Mouse (Mus musculus) heart, embryonic 12.5 days (tissue): ENCODE results near the gene Lhx1. TPM values are rescaled to one million over a fixed set of nuclear protein-coding genes. Genes with fewer than 3 reads are reported as not detected.

Experiments used
- ATAC-seq: fragments of 200-750 bp; cut with Nextera tagmentation; 2 replicates; pipeline ENCODE4 v1.8.0; 2017; ENCODE audit warnings: moderate TSS enrichment, moderate library complexity; ENCODE audit not compliant: insufficient number of reproducible peaks, low FRiP score
- H3K27ac ChIP-seq: fragments of 300-500 bp; sonication (generic); 2 replicates; pipeline ENCODE4 v1.5.1; 2016; ENCODE audit warnings: mild to moderate bottlenecking, moderate library complexity; ENCODE audit not compliant: poor library complexity, severe bottlenecking
- H3K27me3 ChIP-seq: fragments of 300-500 bp; sonication (generic); replicated peaks from 2 replicates; pipeline ENCODE4 v1.6.1; 2016; ENCODE audit warnings: mild to moderate bottlenecking, moderate library complexity
- H3K36me3 ChIP-seq: fragments of 300-500 bp; sonication (generic); 2 replicates; pipeline ENCODE4 v1.6.1; 2016; ENCODE audit warnings: mild to moderate bottlenecking, moderate library complexity
- H3K4me1 ChIP-seq: fragments of 300-500 bp; sonication (generic); replicated peaks from 2 replicates; pipeline ENCODE4 v1.6.1; 2016; ENCODE audit warnings: mild to moderate bottlenecking
- H3K4me2 ChIP-seq: fragments of 300-500 bp; sonication (generic); 2 replicates; pipeline ENCODE4 v1.6.1; 2016; ENCODE audit warnings: mild to moderate bottlenecking, moderate library complexity
- H3K4me3 ChIP-seq: fragments of 300-500 bp; sonication (generic); 2 replicates; pipeline ENCODE4 v1.5.1; 2016; ENCODE audit warnings: mild to moderate bottlenecking
- H3K9ac ChIP-seq: fragments of 300-500 bp; sonication (generic); 2 replicates; pipeline ENCODE4 v1.6.1; 2016; ENCODE audit warnings: mild to moderate bottlenecking, moderate library complexity
- H3K9me3 ChIP-seq: fragments of 300-500 bp; sonication (generic); replicated peaks from 2 replicates; pipeline ENCODE4 v1.6.1; 2016; ENCODE audit warnings: mild to moderate bottlenecking, moderate library complexity
- WGBS: fragments of 180-500 bp; shearing (Covaris S2); methylation state at CpG from one replicate; pipeline ENCODE4 v1.1.7; 2016; 5-methylcytosine and 5-hydroxymethylcytosine counted together
- polyA plus RNA-seq: library from polyadenylated mRNA; unstranded; fragments of >200 nt; fragmentation: Nextera tagmentation; extraction: Ambion mirVana; gene quantifications from 2 replicates; pipeline ENCODE4 v1.2.1, GENCODE M21; 2016

Lhx1 gene
- polyA plus RNA-seq, 1 experiment from 2014 or later: 0.05 TPM

DNA sequence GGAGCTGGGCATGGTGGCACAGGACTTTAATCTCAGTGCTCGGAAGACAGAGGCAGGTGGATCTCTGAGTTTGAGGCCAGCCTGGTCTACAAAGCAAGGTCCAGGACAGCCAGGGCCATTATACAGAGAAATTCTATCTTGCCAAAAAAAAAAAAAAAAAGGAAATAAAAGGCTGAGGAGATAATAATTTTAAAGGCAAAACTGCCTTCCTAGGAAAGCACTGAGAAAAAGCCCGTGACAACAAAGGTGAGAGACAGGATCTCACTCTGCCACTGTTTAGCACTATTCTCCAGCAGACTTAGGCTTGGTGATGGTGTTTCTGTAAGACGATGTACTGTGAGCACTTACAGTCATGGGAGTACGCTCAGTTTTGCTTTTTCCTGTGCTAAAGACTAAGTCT is 49.3 kb downstream of the Lhx1 start:
- Histone ChIP-seq H3K36me3 (peaks cover 6% of the 10 kb centered on the region), H3K9ac (no peak overlapping the region), H3K9me3 (no peaks in the 10 kb centered on the region), H3K27me3 (no peaks in the 10 kb centered on the region), H3K4me3 (no peak overlapping the region), H3K4me1 (peaks cover 5% of the 10 kb centered on the region; the same call in 1 of the 2 replicates), H3K4me2 (no peak overlapping the region), H3K27ac (no peak overlapping the region)
- 88% methylated on average over 4 of the region's 4 CpGs for WGBS
- no peak for ATAC-seq

DNA sequence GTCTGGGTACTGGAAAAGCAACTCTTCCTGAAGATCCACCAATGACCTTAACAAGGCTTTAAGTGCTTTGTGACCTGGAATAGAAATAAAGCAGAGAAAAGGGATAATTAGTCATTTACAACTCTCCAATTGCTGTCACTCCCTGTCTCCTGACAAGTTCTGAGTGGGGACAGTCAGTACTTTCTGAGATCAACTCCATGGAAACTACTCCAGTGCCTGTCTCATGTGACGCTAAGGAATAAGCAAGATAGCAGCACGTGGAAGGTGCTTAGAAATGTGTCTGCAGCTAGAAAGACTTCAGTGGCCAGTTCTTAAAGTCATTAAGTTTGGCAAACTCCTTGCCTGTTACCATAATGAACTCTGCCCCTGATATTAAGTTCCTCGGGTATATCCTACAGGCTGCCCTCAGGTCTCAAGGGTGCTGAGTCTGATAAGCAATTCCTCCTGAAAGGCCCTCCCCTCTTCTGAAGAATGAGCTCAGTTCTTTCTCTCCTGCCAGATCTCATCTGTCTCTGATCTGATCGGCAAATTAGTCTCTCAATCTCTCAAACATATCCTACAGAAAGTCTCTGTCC is 52.2 kb downstream of the Lhx1 start:
- Histone ChIP-seq H3K4me1 (peaks cover 5% of the 10 kb centered on the region; the same call in 1 of the 2 replicates), H3K4me2 (no peak overlapping the region), H3K27ac (no peak overlapping the region), H3K9me3 (no peaks in the 10 kb centered on the region), H3K27me3 (no peaks in the 10 kb centered on the region), H3K36me3 (peaks cover 21% of the 10 kb centered on the region), H3K4me3 (no peak overlapping the region), H3K9ac (no peak overlapping the region)
- 55% methylated on average over 4 of the region's 4 CpGs for WGBS
- ATAC-seq: no peak

Other genes starting within 250 kb of the Lhx1 start
- 28.6 and 29.4 TPM in 2 replicates for gene Aatf, start 12.0 kb downstream of the Lhx1 start, polyA plus RNA-seq